Mouse (Mus musculus) lung, adult 2 months (tissue): ENCODE data around the gene Slfn9.

Experiments used
- CTCF ChIP-seq: fragments of 200-500 bp; IDR thresholded peaks from 2 replicates; pipeline ENCODE4 v1.5.1; 2011; ENCODE audit warnings: mild to moderate bottlenecking, low read length, control low read depth; ENCODE audit not compliant: insufficient read depth
- POLR2A ChIP-seq: fragments of 200-500 bp; IDR thresholded peaks from 2 replicates; pipeline ENCODE4 v1.6.1; 2011; ENCODE audit warnings: low read depth, mild to moderate bottlenecking, control low read depth, low read length, borderline replicate concordance; ENCODE audit errors: extremely low read depth

DNA sequence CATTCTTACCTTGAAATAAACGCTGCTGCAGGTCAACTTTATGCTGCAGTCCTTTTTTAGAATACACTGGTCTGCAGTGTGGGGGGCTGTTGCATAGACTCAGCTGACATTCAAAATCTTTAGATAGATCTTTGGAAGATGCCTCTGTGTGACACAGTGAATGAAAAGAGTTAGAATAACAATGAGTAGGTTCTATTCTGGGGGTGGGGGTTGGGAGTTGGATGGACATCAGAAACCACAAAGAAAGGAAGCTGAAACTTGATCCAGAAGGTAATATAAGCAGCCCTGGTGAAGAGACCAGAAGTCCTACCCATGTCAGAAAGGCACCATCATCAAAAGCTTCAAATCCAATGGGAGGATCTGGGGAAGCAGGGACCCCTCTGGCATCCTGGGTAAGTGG lies 21.7 kb upstream of the Slfn9 start:
- no peak for TF ChIP-seq CTCF
- TF ChIP-seq POLR2A, result no peak
